Mouse (Mus musculus) erythroblast, embryonic 14.5 days (primary cell): ENCODE results near the gene Tuba4a.

Experiments
- GATA1 ChIP-seq: IDR thresholded peaks from 2 replicates; pipeline ENCODE4 v1.6.1; 2012; ENCODE audit warnings: low read length, inconsistent platforms, mixed read lengths
- TAL1 ChIP-seq: IDR thresholded peaks from 3 replicates; pipeline ENCODE4 v1.6.1; 2012; ENCODE audit warnings: low read length, inconsistent platforms, mixed read lengths

GRCm38 (mm10) chr1:75225473-75225872, 5.8 kb upstream of the Tuba4a start:
- TF ChIP-seq TAL1 (no peak), GATA1 (no peak)
